Mouse (Mus musculus) yolk sac, embryonic 10.5 days (tissue): ENCODE results near the gene Gm10135.
A peak's percentile ranks its signal among the peaks of the same experiment; 100 is the strongest.
"Not testable (repeated sequence)": the region's sequence is repeated elsewhere in the genome, so short reads cannot be mapped to it uniquely, and the experiment has no call there.

ENCODE experiments used
- DNase-seq: peaks from one replicate; pipeline ENCODE4 v3.0.0-alpha.2; 2017; ENCODE audit warnings: low spot score

The Gm10135 gene

DNA sequence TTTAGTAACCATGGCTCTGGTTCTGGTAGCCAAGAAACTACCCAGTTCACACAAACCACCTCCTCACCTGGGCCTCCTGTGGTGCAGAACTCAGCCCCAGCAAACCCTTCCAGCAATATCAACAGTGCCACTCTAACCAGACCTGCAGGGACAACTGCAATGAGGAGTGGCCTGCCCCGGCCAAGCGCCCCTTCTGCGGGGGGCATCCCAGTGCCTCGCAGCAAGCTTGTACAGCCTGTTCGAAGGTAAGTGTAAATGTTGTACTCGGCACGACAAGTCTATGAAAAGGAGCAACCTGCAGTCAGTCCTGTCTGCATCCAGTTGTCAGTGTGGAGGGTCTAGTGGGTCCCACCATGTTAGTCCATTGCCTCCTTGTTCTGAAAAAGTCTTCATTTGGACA, at the start of gene Gm10135:
Gm10135 (minus strand) TSS at position 101 of the 400 bp plus-strand sequence.
- no peak for DNase-seq

DNA sequence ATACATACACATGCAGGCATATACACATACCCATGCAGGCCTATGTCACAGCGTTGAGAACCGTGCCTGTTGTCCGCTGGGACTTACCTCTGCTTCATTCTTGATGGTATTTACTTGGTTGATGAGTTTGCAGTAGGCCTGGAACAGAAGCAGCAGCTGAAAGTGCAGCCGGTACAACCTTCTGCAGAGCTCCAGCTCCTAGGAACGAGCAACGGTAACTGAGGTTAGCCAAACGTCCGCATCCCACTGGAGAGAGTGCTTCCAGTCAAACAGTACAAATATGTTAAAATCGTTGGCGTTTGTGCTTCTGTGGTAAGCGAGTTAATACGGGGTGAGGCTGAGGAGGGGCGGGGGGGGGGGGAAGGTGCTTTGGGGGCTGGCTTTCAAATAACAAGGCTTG, 49.3 kb upstream of the Gm10135 start:
- no peak for DNase-seq

GRCm38 (mm10) chr5:73014745-73015144, 40.2 kb upstream of the Gm10135 start:
- no peak for DNase-seq

GRCm38 (mm10) chr5:73013611-73014287, 39.2 kb upstream of the Gm10135 start:
- not testable (repeated sequence) for DNase-seq

DNA sequence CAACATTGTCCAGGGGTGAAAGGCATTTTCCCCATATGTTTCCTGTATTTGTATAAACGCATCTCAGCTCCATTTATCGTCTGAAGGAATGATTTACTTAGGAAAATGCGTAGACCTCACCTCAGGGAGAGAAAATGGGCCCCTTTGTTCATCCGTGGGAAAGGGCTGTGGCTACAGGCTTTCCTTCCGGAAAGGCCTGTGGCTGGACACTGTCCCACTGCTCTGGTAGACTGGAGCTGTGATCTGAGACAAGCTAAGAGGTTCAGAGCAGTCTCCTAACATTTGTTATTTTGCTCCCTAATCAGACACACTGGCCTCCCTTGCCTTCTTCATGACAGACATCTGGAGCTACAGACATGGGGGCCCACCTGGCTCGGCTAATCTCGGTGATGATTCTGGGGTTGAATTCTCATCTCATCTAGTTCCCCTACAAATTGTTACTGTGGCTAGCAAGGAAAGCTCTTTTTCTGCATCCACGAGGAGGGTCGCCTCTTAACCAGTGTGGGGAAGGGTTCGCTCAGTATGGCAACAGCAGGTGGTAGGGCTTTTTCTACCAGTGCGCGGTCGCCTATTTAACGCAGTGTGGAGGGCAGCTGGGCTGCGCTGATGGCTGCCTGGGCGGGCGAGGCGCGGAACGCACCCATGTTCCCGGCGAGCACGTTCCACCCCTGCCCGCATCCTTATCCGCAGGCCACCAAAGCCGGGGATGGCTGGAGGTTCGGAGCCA, 38.5 kb upstream of the Gm10135 start:
- not testable (repeated sequence) for DNase-seq

DNA sequence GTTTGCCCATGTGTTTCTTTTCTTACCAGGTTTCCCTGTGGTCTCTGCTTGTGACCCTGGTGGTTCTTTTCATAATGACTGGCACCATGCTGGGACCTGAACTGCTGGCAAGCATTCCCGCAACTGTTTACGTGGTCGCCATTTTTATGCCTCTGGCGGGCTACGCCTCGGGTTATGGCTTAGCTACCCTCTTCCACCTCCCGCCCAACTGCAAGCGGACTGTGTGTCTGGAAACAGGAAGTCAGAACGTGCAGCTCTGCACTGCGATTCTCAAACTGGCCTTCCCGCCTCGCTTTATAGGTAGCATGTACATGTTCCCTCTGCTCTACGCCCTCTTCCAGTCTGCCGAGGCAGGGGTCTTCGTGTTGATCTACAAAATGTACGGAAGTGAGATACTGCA, 37.3 kb upstream of the Gm10135 start:
- not testable (repeated sequence) for DNase-seq

- DNase-seq = not testable (repeated sequence)
Observed at GRCm38 (mm10) chr5:73008230-73008629, 33.7 kb upstream of the Gm10135 start.

DNA sequence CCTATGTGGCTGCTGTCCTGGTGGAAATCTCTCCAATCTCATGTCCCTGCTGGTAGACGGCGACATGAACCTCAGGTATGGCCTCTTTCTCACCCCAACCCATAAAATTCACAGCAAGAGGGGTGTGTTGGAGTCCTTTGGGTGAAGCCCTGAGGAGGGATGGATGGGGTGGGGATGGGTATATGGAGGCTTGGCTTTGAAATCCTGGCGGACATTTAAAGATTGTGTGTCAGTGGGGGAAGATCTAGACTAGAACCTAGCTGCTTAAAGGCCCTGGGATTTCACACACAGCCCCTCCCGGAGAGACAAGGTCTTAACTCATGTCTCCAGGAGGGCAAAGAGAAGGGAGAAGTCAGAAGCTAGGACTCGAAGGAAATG, 33.1 kb upstream of the Gm10135 start:
- no peak for DNase-seq

DNA sequence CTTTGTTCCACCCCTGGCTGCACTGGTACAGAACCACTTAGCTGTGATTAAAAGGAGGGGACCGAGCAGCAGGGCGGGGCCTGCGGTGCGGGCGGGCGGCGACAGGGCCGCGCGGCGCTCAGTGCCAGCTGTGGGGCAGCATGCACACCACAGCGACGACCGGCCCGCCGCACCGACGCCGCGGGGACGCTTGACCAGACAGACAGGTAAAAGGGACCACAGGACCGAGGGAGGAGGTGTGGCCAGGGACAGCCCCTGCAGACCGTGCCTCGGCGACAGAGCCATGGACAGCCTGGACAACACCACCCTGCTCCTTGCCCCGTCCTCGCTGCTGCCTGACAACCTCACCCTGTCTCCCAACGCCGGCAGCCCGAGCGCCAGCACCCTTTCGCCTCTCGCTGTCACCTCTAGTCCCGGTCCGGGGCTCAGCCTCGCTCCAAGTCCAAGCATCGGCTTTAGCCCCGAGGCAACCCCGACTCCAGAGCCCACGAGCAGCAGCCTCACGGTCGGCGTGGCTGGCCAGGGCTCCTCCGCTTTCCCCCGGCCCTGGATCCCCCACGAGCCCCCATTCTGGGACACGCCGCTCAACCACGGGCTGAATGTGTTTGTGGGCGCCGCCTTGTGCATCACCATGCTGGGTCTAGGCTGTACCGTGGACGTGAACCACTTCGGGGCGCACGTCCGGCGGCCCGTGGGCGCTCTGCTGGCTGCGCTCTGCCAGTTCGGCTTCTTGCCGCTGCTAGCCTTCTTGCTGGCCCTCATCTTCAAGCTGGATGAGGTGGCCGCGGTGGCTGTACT, 32.5 kb upstream of the Gm10135 start, which contains the start of gene Slc10a4:
Slc10a4 (plus strand) TSS at position 100 of the 798 bp plus-strand sequence.
- no peak for DNase-seq

- DNase-seq = no peak
Observed at GRCm38 (mm10) chr5:73004046-73004445, 29.5 kb upstream of the Gm10135 start.

GRCm38 (mm10) chr5:72998546-72998945, 24.0 kb upstream of the Gm10135 start:
- DNase-seq = not testable (repeated sequence)

GRCm38 (mm10) chr5:72995379-72995778, 20.9 kb upstream of the Gm10135 start:
- DNase-seq = no peak

- DNase-seq = no peak
Observed at GRCm38 (mm10) chr5:72994928-72995327, 20.4 kb upstream of the Gm10135 start.

DNA sequence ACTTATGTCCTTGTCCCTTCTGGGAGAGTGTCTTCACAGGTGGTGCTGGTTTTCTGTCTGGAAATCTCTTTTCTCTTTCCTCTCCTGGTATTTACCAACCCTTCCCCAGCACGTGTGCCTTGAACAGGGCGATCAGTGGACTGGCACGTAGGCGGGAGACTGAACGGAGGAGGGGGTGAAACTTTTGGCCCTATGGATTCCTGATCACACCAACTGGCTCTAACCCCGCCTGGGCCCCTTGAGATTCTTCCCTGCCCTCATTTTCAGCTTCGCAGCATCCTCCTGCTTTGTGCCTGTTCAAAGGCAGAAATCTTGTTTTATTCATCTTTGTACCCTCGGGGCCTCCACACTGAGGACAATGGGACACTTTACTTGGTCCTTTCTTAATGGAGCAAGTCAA, 19.9 kb upstream of the Gm10135 start:
- no peak for DNase-seq

DNA sequence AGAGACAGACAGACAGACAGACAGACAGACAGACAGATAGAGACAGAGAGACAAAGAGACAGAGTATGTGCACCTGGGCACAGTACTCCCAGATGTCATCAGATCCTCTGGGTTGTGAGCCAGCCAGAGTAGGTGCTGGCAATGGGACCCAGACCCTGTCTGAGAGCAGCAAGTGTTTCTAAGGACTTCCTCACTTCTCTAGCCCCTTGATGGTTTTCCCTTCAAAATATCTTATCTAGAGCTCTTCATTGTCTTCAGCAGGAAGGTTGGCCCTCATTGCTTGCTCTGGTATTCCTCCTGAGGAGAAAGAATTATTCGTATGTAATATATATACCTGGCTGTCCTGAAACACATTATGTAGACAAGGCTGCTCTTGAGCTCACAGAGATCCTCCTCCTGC, 18.0 kb upstream of the Gm10135 start:
- no peak for DNase-seq

- DNase-seq = no peak
Observed at GRCm38 (mm10) chr5:72989756-72990155, 15.3 kb upstream of the Gm10135 start.

GRCm38 (mm10) chr5:72987786-72988185, 13.3 kb upstream of the Gm10135 start:
- no peak for DNase-seq

- no peak for DNase-seq
Observed at GRCm38 (mm10) chr5:72984091-72984490, 9.6 kb upstream of the Gm10135 start.

DNA sequence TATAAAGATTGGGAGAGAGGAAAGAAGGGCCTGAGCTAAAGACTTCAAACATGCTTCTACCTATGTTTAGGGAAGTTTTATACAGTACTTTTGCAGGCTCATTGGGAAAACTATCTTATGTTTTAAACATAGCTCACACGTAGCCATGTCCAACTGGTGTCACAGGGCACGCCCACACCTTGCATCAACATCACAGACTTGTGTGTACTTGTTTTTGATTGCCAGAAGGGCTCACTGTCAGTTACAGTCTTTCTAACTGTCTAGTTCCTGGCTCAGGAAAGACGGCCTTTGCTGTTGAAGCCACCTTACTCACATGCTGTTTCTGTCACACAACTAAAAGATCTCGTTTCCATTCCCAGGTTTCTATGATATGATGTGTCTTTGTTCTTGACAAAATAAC, 2.0 kb upstream of the Gm10135 start:
- no peak for DNase-seq

DNA sequence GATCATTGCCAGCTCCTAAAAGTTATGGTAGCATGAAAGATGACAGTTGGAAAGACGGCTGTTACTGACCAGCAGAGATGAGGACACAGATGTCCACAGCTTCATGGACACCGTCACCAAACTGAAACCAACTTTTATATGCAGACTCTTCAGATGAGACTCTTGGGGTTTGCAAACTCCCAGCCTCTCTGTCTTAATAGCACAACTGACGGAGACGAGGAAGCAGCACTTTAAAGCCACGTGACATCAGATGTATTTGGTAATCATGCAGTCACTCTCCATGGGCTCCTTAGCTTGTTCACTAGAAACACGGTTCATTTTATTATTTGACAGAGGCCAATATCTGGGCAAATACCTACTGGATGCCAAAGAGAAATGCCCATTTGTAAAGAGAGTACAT, 1.5 kb upstream of the Gm10135 start:
- DNase-seq = no peak

DNA sequence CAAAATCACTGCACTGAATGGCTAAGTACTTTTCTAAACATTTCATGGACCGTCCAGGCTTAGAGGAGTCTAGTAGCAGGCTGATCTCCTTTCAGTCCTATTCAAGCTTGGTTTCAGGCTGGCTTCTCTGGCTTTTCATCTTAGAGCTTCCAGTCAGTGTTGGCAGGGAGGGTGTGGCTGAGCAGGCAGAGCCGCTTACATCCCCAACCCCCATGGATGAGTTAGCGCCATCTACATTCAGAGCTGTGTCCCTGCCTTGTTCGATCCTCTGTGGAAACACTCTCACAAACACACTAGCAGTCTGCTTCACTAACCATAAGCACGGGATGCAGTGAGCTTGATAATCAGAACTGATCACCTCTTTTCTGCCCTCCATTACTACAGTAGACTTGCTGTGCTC, 1.6 kb downstream of the Gm10135 start:
- DNase-seq = peak; percentile 15

DNA sequence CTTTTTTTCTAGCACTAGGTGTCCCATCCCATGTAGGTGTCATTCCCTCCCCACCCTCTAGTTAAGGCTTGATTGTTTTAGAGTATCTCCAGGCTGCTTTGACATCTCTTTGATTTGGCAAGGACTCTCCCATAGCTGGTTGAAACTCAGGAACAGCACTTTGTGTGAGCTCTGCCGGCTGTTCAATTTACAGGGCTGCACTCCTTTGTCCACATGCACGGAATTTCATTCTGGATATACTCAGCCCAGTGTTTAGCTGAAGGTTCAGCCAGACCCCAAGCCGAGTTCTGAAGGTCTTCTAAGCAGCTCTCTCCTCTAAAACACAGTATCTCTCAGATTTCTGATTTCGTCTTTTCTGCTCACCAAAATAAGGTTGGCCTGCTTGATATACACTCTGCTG, 2.1 kb downstream of the Gm10135 start:
- DNase-seq = no peak

DNA sequence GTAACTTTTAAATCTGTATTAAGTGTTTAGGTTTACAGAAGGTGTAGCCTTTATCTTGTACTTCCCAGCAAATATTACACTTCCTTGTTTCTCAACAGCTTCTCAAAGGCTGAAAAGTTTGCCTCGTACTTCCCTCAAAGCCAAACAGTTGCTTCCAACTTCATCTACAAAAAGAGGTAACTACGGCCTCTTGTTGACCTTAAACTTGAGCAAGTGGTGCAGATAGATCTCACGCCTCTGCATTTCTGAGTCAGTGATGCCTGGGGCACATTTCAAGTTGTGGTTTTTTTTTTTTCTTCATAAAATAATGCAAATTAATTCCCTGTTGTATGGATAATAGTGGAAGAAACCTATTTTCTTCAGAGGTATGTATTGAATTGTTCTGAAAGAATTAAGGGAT, 8.8 kb downstream of the Gm10135 start:
- no peak for DNase-seq
